Comparison of ENCODE assay signal across 32 mouse cellular contexts in the genomic region with DNA sequence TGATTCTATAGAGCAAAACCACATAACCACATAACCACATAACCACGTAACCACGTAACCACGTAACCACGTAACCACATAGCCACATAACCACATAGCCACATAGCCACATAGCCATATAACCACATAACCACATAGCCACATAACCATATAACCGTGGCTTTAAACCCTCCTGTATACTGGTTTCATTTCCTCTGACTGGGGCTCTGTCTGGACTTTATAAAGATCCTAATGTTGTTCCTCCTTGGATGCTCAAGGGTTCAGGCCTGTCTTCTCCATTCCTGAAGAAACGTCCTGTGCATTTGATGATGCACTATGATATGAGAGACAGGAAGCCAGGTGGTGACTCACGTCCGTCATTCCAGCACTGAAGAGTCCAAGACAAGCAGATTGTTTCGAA. TPM values are rescaled to one million over a fixed set of nuclear protein-coding genes. Genes with fewer than 3 reads are reported as not detected.
DNase-seq lines count a peak whose midpoint lies in the region; ATAC-seq and TF ChIP-seq lines count a peak whose summit lies in the region.
"Had no signal": no experiment of that assay in that cellular context is flagged by ENCODE, and none has a peak within 500 bp of the region (broad histone marks: within the 10 kb centered on the region; RNA-seq: fewer than 3 reads in every experiment).

No protein-coding gene starts in this region.

- H3K27me3 ChIP-seq in CH12.LX (replicated peaks): peaks cover 80% of the 10 kb centered on the region
- H3K27me3 ChIP-seq: embryonic facial prominence, embryonic 12.5 days; embryonic facial prominence, embryonic 15.5 days had no signal

- no peaks in the 10 kb centered on the region for H3K79me2 ChIP-seq in CH12.LX (replicated peaks; ENCODE audit: control insufficient read depth, extremely low read depth, insufficient read depth, poor library complexity, severe bottlenecking)

- H3K9me3 ChIP-seq in CH12.LX (replicated peaks; ENCODE audit: low read length): peaks cover 8% of the 10 kb centered on the region
- H3K9me3 ChIP-seq: embryonic facial prominence, embryonic 12.5 days; embryonic facial prominence, embryonic 15.5 days; heart, embryonic 10.5 days; heart, embryonic 13.5 days had no signal

- no peak for TF ChIP-seq POLR2A in CH12.LX (IDR thresholded peaks at IDR 0.05; ENCODE audit: low read depth, low read length)

- H3K4me1 ChIP-seq in CH12.LX (ENCODE audit: control insufficient read depth in 1 of 2, insufficient read depth in 2 of 2): peaks cover 10 to 21% of the 10 kb centered on the region in 2 experiments
- H3K4me1 ChIP-seq: embryonic facial prominence, embryonic 12.5 days; embryonic facial prominence, embryonic 15.5 days; heart, embryonic 13.5 days had no signal

- in situ Hi-C loops in CH12.LX (cut with MboI; ENCODE audit: low pct_ligation_motif_present, low pct_unique_long_range_greater_than_20kb, low sequenced_read_pairs): no loop called here

- H3K27ac ChIP-seq in CH12.LX (ENCODE audit: insufficient read depth, low read depth): no peak overlapping the region
- H3K27ac ChIP-seq: embryonic facial prominence, embryonic 12.5 days; embryonic facial prominence, embryonic 15.5 days; heart, adult 2 months; heart, embryonic 10.5 days; heart, embryonic 13.5 days; hindbrain, embryonic 14.5 days had no signal

- H3K4me2 ChIP-seq in CH12.LX (ENCODE audit: insufficient read depth, low read depth, poor library complexity, severe bottlenecking): no peak overlapping the region
- H3K4me2 ChIP-seq: embryonic facial prominence, embryonic 12.5 days; embryonic facial prominence, embryonic 15.5 days; heart, embryonic 13.5 days; hindbrain, embryonic 14.5 days had no signal

- no peak for TF ChIP-seq CTCF in CH12.LX (conservative IDR thresholded peaks at IDR 0.05 in 1 of 2, IDR thresholded peaks at IDR 0.05 in 1 of 2; ENCODE audit: low read depth in 2 of 2, low read length in 2 of 2)

- dilution Hi-C loops in CH12.LX (cut with MboI; ENCODE audit: extremely low pct_ligation_motif_present, extremely low pct_unique_long_range_greater_than_20kb, low sequenced_read_pairs): no loop called here

- no peak overlapping the region for H3K9ac ChIP-seq in CH12.LX (ENCODE audit: insufficient read depth, low read depth)
- H3K9ac ChIP-seq: embryonic facial prominence, embryonic 12.5 days; embryonic facial prominence, embryonic 15.5 days; forebrain, postnatal 0 days; heart, embryonic 13.5 days; hindbrain, embryonic 14.5 days had no signal

- TF ChIP-seq EP300 in CH12.LX (IDR thresholded peaks at IDR 0.05; ENCODE audit: low read length): peak; percentile 22; the same call in 1 of the 2 replicates

- ATAC-seq in granulocyte monocyte progenitor cell, adult 5-6 weeks (replicated peaks; ENCODE audit: poor library complexity, severe bottlenecking): peak; percentile 71
- ATAC-seq in cerebellum, adult (ENCODE audit: insufficient number of reproducible peaks, low FRiP score, low TSS enrichment): no peak
- ATAC-seq: CD4-positive, CD25-positive, alpha-beta regulatory T cell, adult 4 months; forebrain, embryonic 14.5 days; forebrain, postnatal 0 days; intestine, postnatal 0 days; Patski had no signal

- H3K4me3 ChIP-seq in CH12.LX (replicated peaks in 1 of 3; ENCODE audit: low read depth in 2 of 3, low read length in 2 of 3, poor library complexity in 1 of 3): no peak overlapping the region
- H3K4me3 ChIP-seq: embryonic facial prominence, embryonic 12.5 days; embryonic facial prominence, embryonic 15.5 days; heart, adult 2 months; heart, embryonic 10.5 days; heart, embryonic 13.5 days had no signal

- DNase-seq in 3T3-L1 (ENCODE audit: low read depth, low spot score) (peak; percentile 89), CH12.LX (ENCODE audit: extremely low read depth) (no peak)
- DNase-seq in frontal cortex, postnatal 36 days (ENCODE audit: low spot score in 2 of 2): no peak
- no peak for DNase-seq in cerebellum, postnatal 14 days
- DNase-seq in layer of hippocampus, adult 8-10 months (ENCODE audit: low spot score in 2 of 2): no peak
- DNase-seq: adrenal gland, postnatal 10 days; B cell, adult 2 months; cerebellum, adult 8-10 months; cerebellum, postnatal 10 days; forebrain, postnatal 0 days; gastrocnemius, postnatal 25 days; heart, adult 2 months; heart, postnatal 14 days; heart, postnatal 4 days; kidney, adult 2 months had no signal

- no peaks in the 10 kb centered on the region for H3K36me3 ChIP-seq in CH12.LX (replicated peaks in 1 of 2; ENCODE audit: control insufficient read depth in 1 of 2, insufficient read depth in 1 of 2, low read length in 1 of 2)
- H3K36me3 ChIP-seq: embryonic facial prominence, embryonic 12.5 days; embryonic facial prominence, embryonic 15.5 days; heart, embryonic 10.5 days; heart, embryonic 13.5 days had no signal

- TF ChIP-seq RAD21 in CH12.LX (IDR thresholded peaks at IDR 0.05; ENCODE audit: low read depth, low read length): no peak

TF ChIP-seq in CH12.LX, 34 proteins besides CTCF, POLR2A, EP300 and RAD21:
- TF ChIP-seq TBP (conservative IDR thresholded peaks at IDR 0.05; ENCODE audit: low read depth, low read length) (no peak), MAFK (IDR thresholded peaks at IDR 0.05; ENCODE audit: insufficient replicate concordance, low read length) (peak; percentile 88), GABPA (IDR thresholded peaks at IDR 0.05; ENCODE audit: insufficient replicate concordance, low read depth, low read length) (no peak), BHLHE40 (IDR thresholded peaks at IDR 0.05; ENCODE audit: low read depth, low read length) (0 out of 2 replicates have a peak, but pooled peaks have one; percentile 10)

RNA-seq across cellular contexts. Expression of gene Fam71f1, which starts 8.0 kb away (rescaled TPM):
- total RNA-seq in CH12.LX (2012; rRNA removed): not detected in 2 replicates
- not detected in 2 replicates for total RNA-seq in CH12.LX (2014; rRNA removed)
- not detected in 2 replicates for polyA plus RNA-seq in CH12.LX (2012; ENCODE audit: insufficient read length, low read depth)
- not detected in 2 replicates for total RNA-seq in granulocyte monocyte progenitor cell, adult 5-6 weeks (2014; fragmentation: Nextera tagmentation)
- not detected in 2 replicates for total RNA-seq in granulocyte monocyte progenitor cell, adult 5-6 weeks (2017)
- not detected for total RNA-seq in layer of hippocampus, adult 8-10 months (2022)
- total RNA-seq: adrenal gland, adult 18-20 months; adrenal gland, postnatal 10 days; forebrain, postnatal 0 days; gastrocnemius, adult 8-10 months; gastrocnemius, postnatal 25 days; heart, adult 2 months; heart, postnatal 14 days; heart, postnatal 4 days had no signal
- polyA plus RNA-seq: CD4-positive, CD25-positive, alpha-beta regulatory T cell, adult 4 months; embryonic facial prominence, embryonic 15.5 days; forebrain, embryonic 11.5 days; forebrain, embryonic 14.5 days; forebrain, postnatal 0 days; frontal cortex, adult 2 months; heart, embryonic 10.5 days; heart, embryonic 16.5 days; hindbrain, embryonic 11.5 days; hindbrain, embryonic 14.5 days; intestine, postnatal 0 days had no signal

RNA-seq across cellular contexts. Expression of gene Calu, which starts 20.9 kb away (rescaled TPM):
- total RNA-seq in CH12.LX (2012; rRNA removed) (107 and 125 TPM in 2 replicates), CH12.LX (2014; rRNA removed) (161 and 166 TPM in 2 replicates)
- 112 and 128 TPM in 2 replicates for polyA plus RNA-seq in CH12.LX (2012; ENCODE audit: insufficient read length, low read depth)
- total RNA-seq in granulocyte monocyte progenitor cell, adult 5-6 weeks (2014; fragmentation: Nextera tagmentation): 72.1 and 86.1 TPM in 2 replicates
- total RNA-seq in granulocyte monocyte progenitor cell, adult 5-6 weeks (2017): 228 and 237 TPM in 2 replicates
- total RNA-seq in layer of hippocampus, adult 8-10 months (2022): 10 to 100 TPM; 65.8 to 71.3 (median 69.3) TPM

RNA-seq across cellular contexts. Expression of gene Fam71f2, which starts 47.6 kb away (rescaled TPM):
- total RNA-seq in CH12.LX (2012; rRNA removed): 0.29 and 0.30 TPM in 2 replicates
- 0.34 TPM in 1 of 2 replicates, not detected in the other for total RNA-seq in CH12.LX (2014; rRNA removed)
- polyA plus RNA-seq in CH12.LX (2012; ENCODE audit: insufficient read length, low read depth): 0.23 TPM in 1 of 2 replicates, not detected in the other
- total RNA-seq in granulocyte monocyte progenitor cell, adult 5-6 weeks (2014; fragmentation: Nextera tagmentation): not detected in 2 replicates
- total RNA-seq in granulocyte monocyte progenitor cell, adult 5-6 weeks (2017): 0.88 TPM in 1 of 2 replicates, not detected in the other
- under 1 TPM in 3 of 4 experiments, not detected in 1; 0.38 to 0.55 (median 0.54) TPM for total RNA-seq in layer of hippocampus, adult 8-10 months (2022)
- total RNA-seq: adrenal gland, adult 18-20 months; gastrocnemius, adult 8-10 months; gastrocnemius, postnatal 25 days; heart, adult 2 months; heart, postnatal 14 days had no signal
- polyA plus RNA-seq: heart, embryonic 13.5 days; intestine, postnatal 0 days had no signal

RNA-seq across cellular contexts. Expression of gene Hilpda, which starts 54.7 kb away (rescaled TPM):
- total RNA-seq in CH12.LX (2012; rRNA removed): 14.6 and 23.7 TPM in 2 replicates
- total RNA-seq in CH12.LX (2014; rRNA removed): 40.0 and 52.3 TPM in 2 replicates
- 10.5 and 11.1 TPM in 2 replicates for polyA plus RNA-seq in CH12.LX (2012; ENCODE audit: insufficient read length, low read depth)
- 14.0 and 15.5 TPM in 2 replicates for total RNA-seq in granulocyte monocyte progenitor cell, adult 5-6 weeks (2014; fragmentation: Nextera tagmentation)
- 9.7 and 17.7 TPM in 2 replicates for total RNA-seq in granulocyte monocyte progenitor cell, adult 5-6 weeks (2017)
- 1 to 10 TPM; 4.9 to 9.0 (median 6.6) TPM for total RNA-seq in layer of hippocampus, adult 8-10 months (2022)
